Mouse (Mus musculus) thymus, adult 2 months (tissue): ENCODE measurements around the gene Trp53bp1.

Experiments
- CTCF ChIP-seq: fragments of 200-500 bp; IDR thresholded peaks from 2 replicates; pipeline ENCODE4 v1.5.1; 2012; ENCODE audit warnings: mild to moderate bottlenecking, control low read depth, low read length, moderate library complexity, borderline replicate concordance; ENCODE audit not compliant: control insufficient read depth, poor library complexity, insufficient read depth; ENCODE audit errors: extremely low read depth
- POLR2A ChIP-seq: fragments of 200-500 bp; IDR thresholded peaks from 2 replicates; pipeline ENCODE4 v1.6.1; 2012; ENCODE audit warnings: mild to moderate bottlenecking, low read length, control low read depth, moderate library complexity; ENCODE audit not compliant: control insufficient read depth, poor library complexity, insufficient read depth; ENCODE audit errors: extremely low read depth

DNA sequence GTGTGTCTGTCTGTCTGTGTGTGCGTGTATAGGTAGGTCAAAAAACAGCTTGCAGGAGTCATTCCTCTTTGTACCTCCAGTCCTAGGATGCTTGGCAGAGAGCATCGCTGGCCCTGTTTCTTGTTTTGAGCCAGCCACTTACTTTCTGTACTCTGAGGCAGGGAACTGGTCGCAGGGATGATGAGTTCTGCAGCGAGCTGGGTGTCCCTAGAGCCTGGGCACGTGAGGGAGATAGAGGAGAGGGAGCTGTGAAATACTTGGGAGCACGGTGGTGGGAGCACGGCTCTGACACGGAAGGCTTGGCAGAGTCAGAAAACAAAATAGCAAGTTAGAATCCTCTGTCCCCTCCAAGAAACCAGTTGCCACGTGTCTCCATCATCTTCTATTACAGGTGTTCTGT is 26.5 kb upstream of the Trp53bp1 start:
- no peak for TF ChIP-seq CTCF
- TF ChIP-seq POLR2A, result no peak
